In genomic region chr13:105066890-105067845, GRCm38 (mm10) we compare ENCODE assay signal across 17 mouse cellular contexts. TPM values are rescaled to one million over a fixed set of nuclear protein-coding genes. Genes with fewer than 3 reads are reported as not detected.
DNase-seq lines count a peak whose midpoint lies in the region; ATAC-seq and TF ChIP-seq lines count a peak whose summit lies in the region.
"Had no signal": no experiment of that assay in that cellular context is flagged by ENCODE, and none has a peak within 500 bp of the region (broad histone marks: within the 10 kb centered on the region; RNA-seq: fewer than 3 reads in every experiment).

No protein-coding gene starts in this region.

- no peak overlapping the region for H3K27ac ChIP-seq in layer of hippocampus, adult 2 months
- H3K27ac ChIP-seq: hindbrain, embryonic 15.5 days; midbrain, embryonic 15.5 days; neural tube, embryonic 13.5 days had no signal

- peak; percentile 40 for ATAC-seq in megakaryocyte, adult 5-6 weeks (ENCODE audit: poor library complexity, severe bottlenecking)
- ATAC-seq: midbrain, embryonic 15.5 days had no signal

- TF ChIP-seq CTCF in layer of hippocampus, adult 2 months (conservative IDR thresholded peaks at IDR 0.05) = peak; percentile 28; the same call in 1 of the 2 replicates

- no peak overlapping the region for H3K4me3 ChIP-seq in layer of hippocampus, adult 2 months
- H3K4me3 ChIP-seq: hindbrain, embryonic 15.5 days; midbrain, embryonic 15.5 days; neural tube, embryonic 13.5 days had no signal

- no peak for DNase-seq in layer of hippocampus, adult 2 months (ENCODE audit: low spot score in 2 of 2)
- no peak for DNase-seq in layer of hippocampus, postnatal 14 days (ENCODE audit: low spot score in 2 of 2)
- peak; percentile 60 for DNase-seq in CD4-positive, CD25-positive, alpha-beta regulatory T cell, adult 2 months (ENCODE audit: low read depth, low spot score)
- DNase-seq in MEL-GATA-1-ER (ENCODE audit: extremely low read depth, low read depth) = peak; percentile 56
- no peak for DNase-seq in cerebellum, adult 8-10 months
- DNase-seq in yolk sac, embryonic 10.5 days (ENCODE audit: low spot score) = no peak
- DNase-seq in cerebellum, adult 9-10 months = no peak
- DNase-seq: cerebellum, adult 11 months; gastrocnemius, postnatal 14 days; lung, postnatal 14 days had no signal

RNA-seq across cellular contexts. Expression of gene Rgs7bp, which starts 12.4 kb away (rescaled TPM):
- total RNA-seq in layer of hippocampus, adult 2 months (2021) = 100 to 1,000 TPM; 150 to 153 TPM
- 100 to 1,000 TPM; 109 to 121 TPM for total RNA-seq in layer of hippocampus, postnatal 14 days (2021)
- total RNA-seq in megakaryocyte, adult 5-6 weeks (2015) = 0.02 and 0.18 TPM in 2 replicates
- 0.04 and 0.07 TPM in 2 replicates for total RNA-seq in megakaryocyte, adult 5-6 weeks (2017)
- total RNA-seq: CH12.LX had no signal

RNA-seq across cellular contexts. Expression of gene 4933425L06Rik, which starts 14.8 kb away (rescaled TPM):
- not detected for total RNA-seq in layer of hippocampus, adult 2 months (2021)
- not detected for total RNA-seq in layer of hippocampus, postnatal 14 days (2021)
- total RNA-seq in megakaryocyte, adult 5-6 weeks (2015) = not detected in 2 replicates
- not detected in 2 replicates for total RNA-seq in megakaryocyte, adult 5-6 weeks (2017)
- total RNA-seq: gastrocnemius, postnatal 14 days; layer of hippocampus, adult 8-10 months; left cerebral cortex, postnatal 25 days had no signal

Comparison
In these comparisons a context has a peak if more than half of its experiments do, and no peak if none do; other contexts are left out.
1. DNase-seq: peak in CD4-positive, CD25-positive, alpha-beta regulatory T cell, adult 2 months (single experiment) and MEL-GATA-1-ER (single experiment); none in layer of hippocampus, adult 2 months (0 of 2), layer of hippocampus, postnatal 14 days (0 of 2), cerebellum, adult 8-10 months (single experiment), yolk sac, embryonic 10.5 days (single experiment) and cerebellum, adult 9-10 months (single experiment).
2. RNA of gene Rgs7bp, which starts 12.4 kb away (total RNA-seq): 150 to 153 TPM in layer of hippocampus, adult 2 months and 109 to 121 TPM in layer of hippocampus, postnatal 14 days; 0.02 to 0.18 TPM in megakaryocyte, adult 5-6 weeks; every median in the first group is over 10 times any median in the second.